ENCODE assay signal across 18 mouse cellular contexts in the genomic region with DNA sequence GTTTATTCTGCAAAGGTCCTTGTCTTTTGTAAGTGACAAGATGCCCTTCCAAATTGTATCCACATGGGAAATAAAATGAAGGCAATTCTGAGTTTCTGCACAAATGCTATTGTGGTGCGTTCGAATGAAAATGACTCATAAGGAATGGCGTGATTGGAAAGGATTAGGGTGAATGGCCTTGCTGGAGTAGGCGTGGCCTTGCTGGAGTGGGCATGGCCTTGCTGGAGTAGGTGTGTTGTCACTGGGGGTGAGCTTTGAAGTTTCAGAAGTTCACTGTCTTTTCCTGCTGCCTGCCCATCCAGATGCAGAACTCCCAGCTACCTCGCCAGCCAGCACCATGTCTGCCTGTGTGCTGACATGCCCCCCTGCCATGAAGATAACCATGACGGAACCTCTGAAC.
"Had no signal": no experiment of that assay in that cellular context is flagged by ENCODE, and none has a peak within 500 bp of the region (broad histone marks: within the 10 kb centered on the region; RNA-seq: fewer than 3 reads in every experiment).

No protein-coding gene starts in this region.

- H3K9me3 ChIP-seq: midbrain, embryonic 15.5 days; neural tube, embryonic 13.5 days; stomach, embryonic 15.5 days had no signal

- ATAC-seq: liver, postnatal 0 days; lung, postnatal 0 days; midbrain, embryonic 15.5 days had no signal

- H3K4me3 ChIP-seq: layer of hippocampus, adult 2 months; midbrain, embryonic 15.5 days; neural tube, embryonic 13.5 days; stomach, embryonic 15.5 days had no signal

- H3K4me1 ChIP-seq: midbrain, embryonic 15.5 days; neural tube, embryonic 13.5 days; stomach, embryonic 15.5 days had no signal

- H3K27ac ChIP-seq: kidney, postnatal 0 days; layer of hippocampus, adult 2 months; liver, embryonic 14.5 days; midbrain, embryonic 15.5 days; neural tube, embryonic 13.5 days; stomach, embryonic 15.5 days had no signal

- DNase-seq: kidney, postnatal 25 days; layer of hippocampus, adult 9-11 months; liver, postnatal 0 days; lung, embryonic 14.5 days; lung, postnatal 4 days; retina, postnatal 1 day; right cerebral cortex, postnatal 25 days; spleen, adult 18-20 months; thymus, postnatal 25 days had no signal

- H3K36me3 ChIP-seq: midbrain, embryonic 15.5 days; neural tube, embryonic 13.5 days; stomach, embryonic 15.5 days had no signal

- H3K4me2 ChIP-seq: liver, embryonic 11.5 days; lung, embryonic 14.5 days; midbrain, embryonic 11.5 days; midbrain, embryonic 15.5 days; neural tube, embryonic 13.5 days; stomach, embryonic 15.5 days had no signal

- H3K9ac ChIP-seq: liver, embryonic 14.5 days; liver, postnatal 0 days; lung, embryonic 14.5 days; midbrain, embryonic 15.5 days; neural tube, embryonic 13.5 days; stomach, embryonic 15.5 days had no signal

- H3K27me3 ChIP-seq: midbrain, embryonic 15.5 days; neural tube, embryonic 13.5 days; stomach, embryonic 15.5 days had no signal
